Mouse (Mus musculus) embryonic fibroblast, embryonic 13.5 days (primary cell): ENCODE data around the gene Cdc34b. TPM values are rescaled to one million over a fixed set of nuclear protein-coding genes. Genes with fewer than 3 reads are reported as not detected.

Experiments used
- H3K27ac ChIP-seq: 2 replicates; pipeline ENCODE4 v1.5.1; 2012; ENCODE audit warnings: low read length, control low read depth, inconsistent platforms; ENCODE audit not compliant: insufficient read depth
- H3K4me1 ChIP-seq: 2 replicates; pipeline ENCODE4 v1.6.1; 2011; ENCODE audit warnings: low read length; ENCODE audit not compliant: control insufficient read depth, insufficient read depth
- H3K4me3 ChIP-seq: 2 replicates; pipeline ENCODE4 v1.5.1; 2011; ENCODE audit warnings: mild to moderate bottlenecking, control low read depth, low read length; ENCODE audit not compliant: insufficient read depth
- CTCF ChIP-seq: IDR thresholded peaks from 2 replicates; pipeline ENCODE4 v1.5.1; 2011; ENCODE audit warnings: mild to moderate bottlenecking, control low read depth, low read length, moderate library complexity, borderline replicate concordance; ENCODE audit not compliant: insufficient read depth
- POLR2A ChIP-seq: IDR thresholded peaks from 2 replicates; pipeline ENCODE4 v1.6.1; 2011; ENCODE audit warnings: low read depth, mild to moderate bottlenecking, control low read depth, low read length, moderate library complexity
- polyA plus RNA-seq: library from polyadenylated mRNA; stranded (reverse); fragments of >200 nt; gene quantifications from 2 replicates; pipeline ENCODE4 v1.2.4, GENCODE M21; 2011; ENCODE audit warnings: low read depth; ENCODE audit not compliant: missing spikeins, insufficient read length

Cdc34b gene
- polyA plus RNA-seq, 1 experiment: not detected

DNA sequence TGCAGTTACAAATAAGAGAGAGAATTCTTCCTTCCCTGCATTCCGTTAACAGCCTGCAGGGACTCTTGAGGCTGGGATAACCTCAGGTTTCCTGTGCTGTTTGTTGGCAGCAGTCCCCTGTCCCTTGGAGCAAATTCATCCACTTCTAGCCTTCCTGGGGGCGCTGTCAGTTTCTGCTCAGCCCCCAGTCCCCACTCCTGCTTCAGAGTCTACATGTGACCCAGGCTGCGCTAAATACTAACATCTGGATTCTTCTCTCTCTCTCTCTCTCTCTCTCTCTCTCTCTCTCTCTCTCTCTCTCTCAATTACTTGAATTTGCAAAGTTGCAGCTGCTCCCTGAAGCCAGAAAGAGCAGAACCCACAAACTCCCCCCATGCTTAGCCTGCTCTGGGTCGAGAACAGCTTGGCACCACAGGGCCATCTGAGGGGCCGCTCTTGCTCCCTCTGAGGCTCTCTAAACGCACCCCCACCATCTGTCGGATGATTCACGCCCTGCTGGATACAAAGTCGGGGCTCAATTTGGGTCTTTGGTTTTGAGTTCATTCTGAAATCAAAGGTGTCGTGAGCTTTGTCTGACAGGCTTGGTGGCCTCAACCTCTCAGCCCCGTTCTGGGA, 28.2 kb upstream of the Cdc34b start:
- Histone ChIP-seq H3K4me3 (no peak overlapping the region), H3K27ac (no peak overlapping the region), H3K4me1 (no peaks in the 10 kb centered on the region)
- TF ChIP-seq CTCF: no peak
- TF ChIP-seq POLR2A: no peak

DNA sequence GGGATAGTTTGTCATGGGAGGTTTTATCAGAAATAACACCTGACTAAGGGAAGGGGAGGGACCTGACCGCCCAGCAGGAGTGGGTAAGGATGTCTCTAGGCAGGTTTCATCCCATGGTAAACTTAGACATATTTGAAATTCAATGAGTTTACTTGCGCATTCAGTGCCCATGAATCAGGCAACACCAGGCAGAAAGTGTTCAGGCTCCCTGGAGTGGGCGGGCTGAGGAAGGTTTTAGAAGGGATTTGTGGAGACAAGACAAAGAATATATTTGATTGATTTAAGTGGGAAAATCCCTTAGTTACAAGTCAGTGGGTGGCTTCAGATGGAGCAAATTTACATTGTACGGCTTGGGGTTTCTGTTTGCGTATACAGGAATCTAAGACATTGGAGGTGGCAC, 26.0 kb upstream of the Cdc34b start:
- Histone ChIP-seq H3K27ac (no peak overlapping the region), H3K4me1 (peaks cover 2% of the 10 kb centered on the region), H3K4me3 (no peak overlapping the region)
- TF ChIP-seq CTCF: no peak
- no peak for TF ChIP-seq POLR2A

DNA sequence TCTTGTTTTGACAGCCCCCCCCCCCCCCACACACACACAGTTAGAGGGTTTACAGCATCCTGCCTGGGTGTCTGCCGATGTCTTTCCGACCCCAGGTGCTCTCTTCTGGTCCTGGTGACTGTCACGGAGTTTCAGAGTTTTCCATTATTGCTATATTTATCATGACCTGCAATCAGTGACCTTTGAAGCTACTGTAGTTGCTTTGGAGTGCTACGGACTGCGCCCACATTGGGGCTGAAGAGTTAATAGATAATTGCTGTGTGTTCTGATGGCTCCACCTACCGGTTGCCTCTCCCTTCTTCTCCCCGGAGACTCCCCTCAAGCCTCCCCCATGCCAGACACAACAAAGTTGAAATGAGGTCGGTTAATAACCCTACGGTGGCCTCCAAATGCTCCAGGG, 24.8 kb upstream of the Cdc34b start:
- H3K4me3 ChIP-seq: no peak overlapping the region
- TF ChIP-seq CTCF: no peak
- TF ChIP-seq POLR2A: no peak
- no peak overlapping the region for H3K27ac ChIP-seq
- H3K4me1 ChIP-seq: peaks cover 2% of the 10 kb centered on the region

DNA sequence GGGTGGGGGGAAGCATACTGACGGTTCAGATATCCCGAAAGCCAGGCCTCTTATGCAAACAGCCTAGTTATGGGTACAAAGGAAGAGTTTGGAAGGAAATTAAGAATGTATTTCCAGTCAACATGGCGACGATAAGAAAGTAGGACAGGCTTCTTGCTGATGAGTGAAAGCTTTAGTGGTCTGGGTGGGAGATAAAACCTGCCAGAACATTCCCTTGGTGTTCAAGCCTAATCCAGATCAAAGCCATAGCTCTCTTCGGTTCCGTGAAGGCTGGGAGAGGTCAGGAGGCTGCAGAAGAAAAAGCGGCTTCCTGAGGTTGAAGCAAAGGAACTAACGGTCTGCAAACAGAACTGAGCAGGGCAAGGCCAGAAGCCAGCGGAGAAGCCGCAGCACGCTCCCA, 24.3 kb upstream of the Cdc34b start:
- Histone ChIP-seq H3K27ac (no peak overlapping the region), H3K4me1 (peaks cover 2% of the 10 kb centered on the region), H3K4me3 (no peak overlapping the region)
- TF ChIP-seq CTCF (no peak), POLR2A (no peak)

DNA sequence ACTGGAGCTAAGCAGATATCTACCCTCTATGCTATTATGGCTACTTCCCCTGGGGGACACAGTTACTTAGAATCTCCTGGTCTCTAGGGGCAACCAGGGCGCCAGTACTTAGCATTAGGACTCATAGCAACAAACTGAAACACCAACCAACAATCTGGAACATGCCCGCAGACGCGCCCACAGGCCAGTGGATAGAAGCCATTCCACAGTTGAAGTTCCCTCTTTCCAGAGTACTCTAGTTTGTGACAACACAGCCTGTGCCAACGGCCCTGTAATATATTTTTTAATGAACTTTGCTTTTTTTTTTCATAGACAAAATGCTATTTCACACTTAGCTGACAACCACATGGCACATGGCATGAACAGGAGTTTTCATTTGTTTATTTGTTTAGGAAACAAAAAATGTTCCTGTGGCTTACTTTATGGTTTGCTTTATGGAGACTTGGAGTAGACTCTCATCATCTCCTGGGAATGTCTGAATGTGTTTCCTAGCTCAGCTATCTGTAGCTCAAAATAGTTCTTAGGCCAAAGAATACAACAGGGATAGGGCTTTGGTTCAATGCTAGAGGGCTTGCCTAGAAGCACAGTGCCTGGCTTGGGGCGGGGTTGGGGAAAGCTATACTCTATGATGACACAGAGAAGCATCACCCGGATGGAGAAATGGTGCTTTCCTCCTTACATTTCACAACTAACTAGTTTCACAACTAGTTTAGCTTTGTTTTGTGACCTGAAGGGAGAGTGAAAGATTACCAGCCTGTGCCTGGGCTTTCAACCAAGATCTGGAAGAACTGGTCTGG, 23.3 kb upstream of the Cdc34b start:
- H3K4me1 ChIP-seq: peaks cover 2% of the 10 kb centered on the region
- H3K4me3 ChIP-seq: no peak overlapping the region
- H3K27ac ChIP-seq: no peak overlapping the region; the same call in 1 of the 2 replicates
- no peak for TF ChIP-seq CTCF
- TF ChIP-seq POLR2A: no peak

DNA sequence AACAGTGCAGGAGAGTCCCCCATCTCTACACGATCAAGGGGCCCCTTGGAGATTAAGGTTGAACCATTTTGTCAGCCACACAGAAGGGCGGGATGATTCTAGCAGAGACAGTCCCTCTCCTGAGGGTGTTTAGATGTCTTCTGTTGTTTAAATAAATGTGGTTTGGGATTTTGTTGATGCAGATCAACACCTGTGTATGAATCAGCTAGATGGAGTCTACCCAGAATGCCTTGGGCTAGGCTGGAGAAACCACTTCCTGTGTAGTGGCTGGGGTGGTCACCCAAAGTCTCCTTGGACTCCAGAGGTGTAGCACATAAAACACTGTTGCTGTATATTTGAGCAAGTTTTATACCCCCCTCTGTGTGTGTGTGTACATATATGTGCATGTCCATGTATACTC, 22.4 kb upstream of the Cdc34b start:
- H3K4me3 ChIP-seq: no peak overlapping the region
- TF ChIP-seq POLR2A (no peak), CTCF (no peak)
- no peak overlapping the region; the same call in 1 of the 2 replicates for H3K27ac ChIP-seq
- H3K4me1 ChIP-seq: peaks cover 2% of the 10 kb centered on the region

DNA sequence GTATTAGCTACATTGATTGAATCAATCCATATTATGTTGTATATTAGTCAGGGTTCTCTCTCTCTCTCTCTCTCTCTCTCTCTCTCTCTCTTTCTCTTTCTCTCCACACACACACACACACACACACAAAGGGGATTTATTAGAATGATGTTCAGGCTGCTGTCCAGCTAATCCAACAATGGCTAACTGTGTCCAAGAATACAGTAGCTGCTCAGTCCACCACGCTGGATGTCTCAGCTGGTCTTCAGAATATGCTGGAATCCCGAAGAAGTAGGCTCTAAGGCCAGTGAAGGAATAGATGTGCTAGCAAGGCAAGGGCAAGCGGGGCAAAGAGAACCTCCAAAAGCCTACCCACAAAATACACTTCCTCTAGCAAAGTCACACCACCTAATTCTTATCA, 14.3 kb upstream of the Cdc34b start:
- Histone ChIP-seq H3K4me1 (no peaks in the 10 kb centered on the region), H3K27ac (no peak overlapping the region), H3K4me3 (no peak overlapping the region)
- TF ChIP-seq POLR2A: no peak
- TF ChIP-seq CTCF: no peak

DNA sequence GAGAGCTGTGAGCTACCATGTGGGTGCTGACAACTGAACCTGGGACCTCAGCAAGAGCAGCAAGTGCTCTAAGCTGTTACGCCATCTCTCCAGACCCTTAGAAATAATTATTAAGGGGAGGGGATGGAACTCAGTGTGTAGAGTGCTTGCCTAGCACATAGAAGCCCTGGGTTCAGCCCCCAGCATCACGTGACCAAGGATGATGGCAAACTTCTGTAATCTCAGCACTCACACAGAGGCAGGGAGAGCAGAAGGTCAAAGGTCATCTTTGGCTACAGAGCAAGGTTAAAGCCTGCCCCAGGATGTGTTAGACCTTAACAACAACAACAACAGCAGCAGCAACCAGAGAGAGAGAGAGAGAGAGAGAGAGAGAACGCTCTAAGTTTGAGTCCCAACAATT, 13.0 kb upstream of the Cdc34b start:
- TF ChIP-seq POLR2A (no peak), CTCF (no peak)
- no peak overlapping the region for H3K4me3 ChIP-seq
- H3K4me1 ChIP-seq: no peaks in the 10 kb centered on the region
- H3K27ac ChIP-seq: no peak overlapping the region

DNA sequence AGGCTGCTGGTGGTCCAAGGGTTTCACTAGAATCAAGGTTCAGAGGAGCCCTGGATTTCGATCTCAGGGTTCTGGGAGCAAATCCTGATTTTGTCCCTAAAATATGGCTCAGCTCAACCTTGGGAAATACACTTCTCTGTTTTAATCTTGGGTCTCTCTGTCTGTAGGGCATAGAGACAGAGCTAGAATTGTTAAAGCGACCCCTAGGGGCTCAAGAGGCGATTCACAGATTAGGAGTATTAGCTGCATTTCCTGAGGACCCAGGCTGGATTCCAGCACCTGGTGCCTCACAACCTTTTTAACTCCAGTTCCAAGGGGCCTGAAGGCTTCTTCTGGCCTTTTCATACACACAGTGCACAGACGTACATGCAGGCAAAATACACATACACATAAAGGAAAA, 12.0 kb upstream of the Cdc34b start:
- H3K27ac ChIP-seq: no peak overlapping the region
- no peak overlapping the region for H3K4me3 ChIP-seq
- H3K4me1 ChIP-seq: no peaks in the 10 kb centered on the region
- TF ChIP-seq CTCF: no peak
- TF ChIP-seq POLR2A: no peak

DNA sequence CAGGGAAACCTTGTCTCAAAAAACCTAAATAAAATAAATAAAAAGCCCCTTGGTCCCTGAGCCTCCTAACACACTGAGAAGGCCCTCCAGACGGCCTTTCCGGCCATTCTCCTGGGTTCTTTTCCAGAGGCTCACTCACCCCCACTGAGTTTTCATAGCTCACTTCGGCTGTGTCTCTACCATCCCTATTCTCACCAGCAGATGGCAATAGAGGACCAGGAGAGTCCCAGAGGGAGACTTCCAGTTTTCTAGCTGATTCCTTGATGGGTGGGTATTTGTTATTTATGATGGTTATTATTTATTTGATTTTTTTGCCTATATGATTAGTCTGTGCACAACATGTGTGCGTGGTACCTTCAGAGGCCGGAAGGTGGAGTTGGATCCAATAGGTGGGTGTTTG, 11.3 kb upstream of the Cdc34b start:
- TF ChIP-seq POLR2A: no peak
- no peak overlapping the region for H3K27ac ChIP-seq
- H3K4me3 ChIP-seq: no peak overlapping the region
- no peaks in the 10 kb centered on the region for H3K4me1 ChIP-seq

DNA sequence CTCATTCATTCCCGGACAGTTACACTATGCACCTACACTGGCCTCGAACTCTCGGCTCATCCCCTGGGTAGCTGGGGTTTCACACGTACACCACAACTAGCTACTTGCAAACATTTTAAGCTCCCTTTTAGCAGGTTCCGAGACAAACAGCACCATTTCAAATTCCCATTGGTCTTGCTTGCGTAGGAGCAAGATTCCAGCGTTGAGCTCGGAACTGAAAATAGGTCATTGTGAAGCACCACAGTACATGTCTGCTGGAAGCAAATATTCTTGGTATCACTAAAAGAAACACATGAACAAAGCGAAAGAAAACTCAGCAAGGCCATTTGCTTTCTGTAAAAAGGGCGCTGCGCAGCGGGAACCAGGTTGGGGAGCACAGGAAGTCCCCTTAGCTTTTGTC, 10.4 kb upstream of the Cdc34b start:
- H3K4me3 ChIP-seq: no peak overlapping the region
- no peak overlapping the region for H3K27ac ChIP-seq
- TF ChIP-seq POLR2A (no peak), CTCF (no peak)
- H3K4me1 ChIP-seq: no peaks in the 10 kb centered on the region
